Mouse (Mus musculus) testis, postnatal 14 days (tissue): ENCODE results near the gene BC035044.
"Not testable (repeated sequence)": the region's sequence is repeated elsewhere in the genome, so short reads cannot be mapped to it uniquely, and the experiment has no call there.

Experiments
- DNase-seq: peaks from one replicate; pipeline ENCODE4 v3.0.0; 2021; ENCODE audit warnings: low spot score

The BC035044 gene

GRCm38 (mm10) chr6:128890948-128891355 lies at the start of gene BC035044:
Gene BC035044 (minus strand): TSS chr6:128891126.
- DNase-seq, result no peak

DNA sequence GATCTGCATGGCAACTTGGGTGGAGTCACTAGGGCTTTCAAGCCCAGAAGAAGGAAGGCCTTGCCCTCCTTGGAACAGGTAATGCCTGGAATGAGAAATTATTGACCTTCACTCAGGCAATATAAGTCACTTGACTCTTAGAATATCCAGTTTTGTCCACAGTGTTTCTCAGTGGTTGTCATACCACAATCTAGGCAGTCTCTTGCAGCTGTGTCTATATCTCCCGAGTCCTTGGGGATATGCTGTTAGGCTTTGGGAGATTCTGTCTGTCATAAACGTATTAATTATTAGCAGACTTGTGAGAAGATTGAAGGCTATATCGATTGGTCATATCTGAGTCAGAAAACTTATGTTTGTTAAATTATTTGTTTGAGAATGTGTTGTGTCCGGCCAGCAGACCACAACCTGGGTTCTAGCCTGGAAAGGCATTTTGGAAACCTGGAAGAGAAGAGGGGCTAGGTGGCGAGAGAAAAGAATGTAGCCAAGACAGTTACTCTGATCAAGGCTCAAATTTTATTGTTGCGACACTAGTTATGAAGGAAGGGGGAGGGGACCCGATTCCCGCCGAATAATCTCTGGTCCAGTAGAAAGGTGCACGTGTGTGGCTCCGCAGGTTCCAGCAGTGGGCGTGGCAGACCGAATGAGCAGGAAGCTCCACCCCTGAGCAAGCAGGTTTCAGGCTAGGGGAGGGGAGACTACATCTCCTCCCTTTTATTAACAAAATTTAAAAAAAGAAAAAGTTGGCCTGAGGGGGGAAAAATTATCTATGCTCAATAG lies 45.2 kb upstream of the BC035044 start:
- not testable (repeated sequence) for DNase-seq

DNA sequence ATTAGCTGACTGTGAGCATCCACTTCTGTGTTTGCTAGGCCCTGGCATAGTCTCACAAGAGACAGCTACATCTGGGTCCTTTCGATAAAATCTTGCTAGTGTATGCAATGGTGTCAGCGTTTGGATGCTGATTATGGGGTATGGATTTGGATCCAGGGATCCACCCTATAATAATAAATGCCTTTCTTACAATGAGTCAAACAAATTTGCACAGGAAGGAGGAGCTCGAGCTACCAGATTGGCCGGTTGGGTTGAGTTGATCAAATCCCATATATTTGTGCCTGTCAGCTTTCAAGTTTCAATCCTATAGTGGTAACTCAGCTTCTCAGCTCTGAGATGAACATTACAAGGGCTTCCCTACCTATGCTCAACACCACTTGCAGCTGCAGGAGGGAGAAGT lies 43.2 kb upstream of the BC035044 start, which contains the start of gene Clec2g:
Clec2g (plus strand) TSS at position 301 of the 400 bp plus-strand sequence.
- DNase-seq, result not testable (repeated sequence)

DNA sequence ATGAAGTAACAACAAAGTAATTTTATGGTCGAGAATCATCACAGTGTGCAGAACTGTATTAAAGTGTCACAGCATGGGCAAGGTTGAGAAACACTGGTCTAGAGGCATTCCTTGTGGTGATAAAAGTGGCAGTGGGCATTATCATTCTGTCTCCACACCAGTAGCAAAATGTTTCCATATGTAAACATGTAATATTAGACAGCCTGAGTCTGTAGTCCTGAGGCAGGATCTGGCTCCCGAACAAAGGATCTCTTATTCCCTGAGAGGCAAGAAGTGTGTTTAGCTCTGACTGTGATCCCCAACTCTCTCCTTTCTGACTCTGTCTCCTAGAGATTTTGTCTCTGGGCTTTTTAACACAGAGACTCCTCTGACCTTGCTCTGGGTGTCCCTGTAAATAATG lies 42.1 kb upstream of the BC035044 start:
- no peak for DNase-seq

- DNase-seq, result no peak
These were observed 26.4 kb upstream of the BC035044 start for GRCm38 (mm10) chr6:128917322-128917721.

- no peak for DNase-seq
These were observed 22.8 kb upstream of the BC035044 start for GRCm38 (mm10) chr6:128913598-128914254.

GRCm38 (mm10) chr6:128900796-128901552 lies 10.0 kb upstream of the BC035044 start:
- DNase-seq, result not testable (repeated sequence)

GRCm38 (mm10) chr6:128900044-128900443 lies 9.1 kb upstream of the BC035044 start:
- no peak for DNase-seq

DNA sequence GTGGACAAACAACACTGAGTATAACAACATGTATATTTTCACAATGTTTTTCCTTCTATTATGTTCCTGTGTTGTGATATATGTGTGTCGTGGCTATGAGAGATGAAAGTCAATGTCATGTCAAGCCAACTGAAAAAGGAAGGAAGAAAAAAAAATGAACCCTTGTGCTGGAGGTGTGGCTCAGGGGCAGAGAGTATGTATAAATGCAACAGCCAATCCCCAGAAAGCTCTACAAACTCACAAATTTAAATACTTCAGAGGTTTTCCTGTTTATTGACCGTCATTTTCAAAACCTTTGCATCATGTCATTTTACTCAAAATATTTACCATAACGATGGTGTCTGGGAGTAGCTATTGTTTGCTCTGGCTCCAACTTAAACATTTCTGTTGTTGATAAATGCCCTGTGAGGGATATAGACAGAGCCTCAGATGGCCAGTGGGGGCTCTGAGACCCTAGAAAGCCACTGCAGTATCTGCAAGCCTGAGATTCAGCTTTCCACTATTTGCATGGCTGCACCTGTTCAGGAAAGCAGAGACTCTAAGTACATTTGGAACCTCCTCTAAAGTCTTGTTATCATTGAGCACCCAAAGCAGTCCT lies 4.6 kb upstream of the BC035044 start:
- no peak for DNase-seq

GRCm38 (mm10) chr6:128888834-128889233 lies 2.1 kb downstream of the BC035044 start:
- no peak for DNase-seq

GRCm38 (mm10) chr6:128887091-128887790 lies 3.7 kb downstream of the BC035044 start, which contains the start of gene Clec2i:
Gene Clec2i (plus strand): TSS chr6:128887588.
- not testable (repeated sequence) for DNase-seq

DNA sequence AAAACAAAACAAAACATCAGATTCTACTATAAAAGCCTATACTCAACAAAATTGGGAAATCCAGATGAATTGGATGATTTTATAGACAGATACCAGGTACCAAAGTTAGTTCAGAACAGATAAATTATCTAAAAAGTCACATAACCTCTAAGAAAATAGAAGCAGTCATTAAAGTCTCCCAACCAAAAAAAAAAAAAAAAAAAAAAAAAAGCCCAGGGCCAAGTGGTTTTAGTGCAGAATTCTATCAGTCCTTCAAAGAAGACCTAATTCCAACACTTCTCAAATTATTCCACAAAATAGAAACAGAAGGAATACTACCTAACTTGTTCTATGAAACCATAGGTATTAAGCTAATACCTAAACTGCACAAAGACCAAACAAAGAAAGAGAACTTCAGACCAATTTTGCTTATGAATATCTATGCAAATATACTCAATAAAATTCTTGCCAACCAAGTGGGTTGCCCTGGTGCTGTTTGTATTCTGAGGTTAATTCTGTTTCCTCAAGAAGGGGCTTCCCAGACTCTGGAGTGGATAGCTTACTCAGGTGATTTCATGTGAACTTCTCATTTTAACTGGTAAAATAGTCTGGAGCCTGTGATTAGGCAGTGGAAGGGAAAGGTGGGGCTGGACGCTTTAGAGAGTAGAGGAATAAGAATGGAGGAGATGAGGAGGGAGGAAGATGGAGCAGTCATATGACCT lies 18.9 kb downstream of the BC035044 start:
- DNase-seq, result no peak

DNA sequence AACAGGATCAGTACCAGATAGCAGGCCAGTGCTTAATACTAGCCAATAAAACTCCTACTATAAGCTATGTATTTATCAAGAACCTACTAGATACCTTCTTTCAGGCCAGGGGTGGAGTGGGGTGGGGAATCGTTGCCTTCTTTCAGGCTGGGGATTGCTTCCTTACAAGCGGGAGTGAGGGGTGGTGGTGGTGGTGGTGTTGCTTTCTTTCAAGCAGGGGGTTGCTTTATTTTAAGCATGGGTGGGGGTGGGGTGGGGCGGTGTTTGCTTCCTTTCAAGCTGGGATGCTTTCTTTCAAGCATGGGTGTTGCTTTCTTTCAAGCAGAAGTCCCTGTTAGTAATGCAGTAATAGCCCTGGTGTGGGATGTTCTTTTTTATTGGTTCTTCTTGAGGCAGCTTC lies 22.1 kb downstream of the BC035044 start:
- DNase-seq, result no peak

- no peak for DNase-seq
These were observed 33.0 kb downstream of the BC035044 start for GRCm38 (mm10) chr6:128857976-128858375.

GRCm38 (mm10) chr6:128856250-128856649 lies 34.7 kb downstream of the BC035044 start:
- DNase-seq, result no peak

- no peak for DNase-seq
These were observed 35.4 kb downstream of the BC035044 start for GRCm38 (mm10) chr6:128855477-128855876.

- DNase-seq, result no peak
These were observed 36.0 kb downstream of the BC035044 start for GRCm38 (mm10) chr6:128854895-128855294.

DNA sequence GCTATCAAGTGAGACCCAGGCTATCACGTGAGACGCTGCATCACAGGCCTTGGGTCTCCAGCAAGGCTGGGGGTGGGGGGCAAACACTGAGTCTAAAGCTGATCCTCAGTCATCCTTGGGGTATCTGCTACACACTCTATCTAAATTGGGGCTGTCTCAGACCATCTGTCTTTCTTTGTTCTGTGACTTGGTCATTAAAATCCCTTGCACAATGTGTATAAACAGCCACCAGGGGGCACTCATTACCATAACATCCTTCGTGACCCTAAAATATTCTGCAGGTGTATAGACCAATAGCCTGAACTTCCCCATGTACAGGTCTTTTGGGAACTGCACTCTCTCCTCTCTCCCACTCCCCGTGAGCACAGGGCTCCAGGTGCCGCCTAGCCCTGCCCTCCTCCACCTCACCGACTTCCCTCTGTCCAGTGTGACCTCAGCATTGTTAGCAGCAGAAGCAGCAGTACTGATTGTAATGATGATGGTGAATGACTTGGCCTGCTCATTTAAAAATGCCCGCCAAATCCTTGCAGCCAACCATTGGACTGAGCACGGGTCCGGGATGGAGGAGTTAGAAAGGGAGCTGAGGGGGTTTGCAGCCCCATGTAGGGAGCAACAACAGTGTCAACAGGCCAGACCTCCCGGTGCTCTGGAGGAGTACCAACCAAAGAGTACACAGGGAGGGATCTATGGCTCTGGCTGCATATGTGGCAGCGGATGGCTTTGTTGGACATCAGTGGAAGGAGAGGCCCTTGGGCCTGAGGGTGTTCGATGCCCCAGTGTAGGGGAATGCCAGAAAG lies 36.7 kb downstream of the BC035044 start:
- DNase-seq, result no peak

DNA sequence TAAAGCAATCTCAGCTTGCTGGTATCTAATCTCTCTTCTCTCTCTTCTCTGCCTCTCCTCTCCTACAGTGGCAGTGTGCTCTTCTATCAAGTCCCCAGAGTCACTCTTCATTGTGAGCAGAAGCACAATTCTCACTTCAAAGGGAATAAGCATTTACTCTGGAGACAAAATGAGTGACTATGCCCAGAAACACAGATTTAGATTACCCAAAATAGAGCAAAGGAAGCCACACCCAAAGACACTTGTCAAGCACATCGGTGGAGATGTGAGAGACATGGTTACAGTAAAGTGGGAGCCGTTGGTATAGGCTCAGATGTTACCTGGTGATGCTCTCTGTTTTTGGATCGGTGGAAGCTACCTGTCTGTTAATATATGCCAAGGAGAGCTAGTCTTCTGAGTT lies 38.2 kb downstream of the BC035044 start:
- DNase-seq, result no peak

DNA sequence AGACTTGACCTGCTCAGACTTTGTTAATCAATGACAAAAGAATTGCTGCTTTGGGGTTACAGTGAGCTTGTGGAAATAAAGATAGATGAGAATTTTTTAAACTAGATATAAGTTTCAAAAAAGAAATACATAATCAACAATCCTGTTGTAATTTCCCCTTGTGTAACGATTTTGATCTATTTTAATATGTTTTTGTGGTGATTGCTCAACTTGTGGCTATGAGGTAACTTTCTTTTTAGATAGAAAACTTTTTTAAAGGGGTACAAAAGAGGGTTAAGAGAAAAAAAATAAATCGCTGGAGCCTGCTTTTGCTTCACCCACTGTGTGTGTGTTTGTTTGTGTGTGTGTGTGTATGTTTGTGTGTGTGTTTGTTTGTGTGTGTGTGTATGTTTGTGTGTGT lies 39.8 kb downstream of the BC035044 start:
- no peak for DNase-seq
